Mouse (Mus musculus) gastrocnemius, postnatal 25 days (tissue): ENCODE results near the gene H2-M1. TPM values are rescaled to one million over a fixed set of nuclear protein-coding genes. Genes with fewer than 3 reads are reported as not detected.

Source experiments
- DNase-seq: peaks from one replicate; pipeline ENCODE4 v3.0.0; 2022
- long read RNA-seq, 2 experiments: library from polyadenylated mRNA; stranded (forward); transcript quantifications; one replicate each; pipeline ENCODE4 v2.0.0; 2021
- total RNA-seq, 2 experiments: library from RNA; stranded (reverse); gene quantifications; 1 replicate in 1 of 2; 2 replicates in 1 of 2; pipeline ENCODE4 v1.2.3; 2021

Gene H2-M1
- not detected for total RNA-seq
- long read RNA-seq, experiment 1, result 0 reads
- long read RNA-seq, experiment 2, result 0 reads

GRCm38 (mm10) chr17:36672119-36672518, at the start of gene H2-M1:
TSS of gene H2-M1 (minus strand) at chr17:36672219.
- DNase-seq, result no peak

- no peak for DNase-seq
Measured at GRCm38 (mm10) chr17:36697693-36698092, 25.7 kb upstream of the H2-M1 start.

- DNase-seq, result no peak
Measured at GRCm38 (mm10) chr17:36642566-36642965, 29.5 kb downstream of the H2-M1 start, which contains the start of gene H2-M9. TSS of gene H2-M9 (minus strand) at chr17:36642666.

Other genes starting within 250 kb of the H2-M1 start
- gene H2-M10.4, start 209.9 kb downstream of the H2-M1 start, total RNA-seq, result not detected
- not detected for gene H2-M11, start 125.1 kb downstream of the H2-M1 start, total RNA-seq
- not detected for gene H2-M9, start 29.6 kb downstream of the H2-M1 start, total RNA-seq
- not detected for gene H2-M10.5, start 100.7 kb upstream of the H2-M1 start, total RNA-seq
- gene H2-M10.6, start 140.0 kb upstream of the H2-M1 start, total RNA-seq, result not detected
- 10 to 100 TPM; 15.2 to 16.7 TPM for gene Trim26, start 164.9 kb upstream of the H2-M1 start, total RNA-seq
- gene Trim15, start 195.0 kb upstream of the H2-M1 start, total RNA-seq, result not detected
- gene Trim10, start 197.4 kb upstream of the H2-M1 start, total RNA-seq, result under 1 TPM in 1 of 2 experiments, not detected in 1; 0.16 TPM
- gene Trim40, start 217.9 kb upstream of the H2-M1 start, total RNA-seq, result not detected
- gene Trim31, start 225.9 kb upstream of the H2-M1 start, total RNA-seq, result not detected